Mouse (Mus musculus) kidney, embryonic 14.5 days (tissue): Measurements from ENCODE around the gene Smdt1. TPM values are rescaled to one million over a fixed set of nuclear protein-coding genes. Genes with fewer than 3 reads are reported as not detected.
A peak's percentile ranks its signal among the peaks of the same experiment; 100 is the strongest.

Experiments used
- ATAC-seq: fragments of 200-750 bp; cut with Nextera tagmentation; 2 replicates; pipeline ENCODE4 v1.8.0; 2017; ENCODE audit warnings: moderate number of reproducible peaks, mild to moderate bottlenecking, moderate TSS enrichment, moderate library complexity; ENCODE audit not compliant: low FRiP score, low TSS enrichment
- H3K27ac ChIP-seq: fragments of 300-500 bp; sonication (generic); 2 replicates; pipeline ENCODE4 v1.5.1; 2014; ENCODE audit warnings: low read depth, mild to moderate bottlenecking, low read length, moderate library complexity, mixed read lengths
- H3K27me3 ChIP-seq: fragments of 300-500 bp; sonication (generic); 2 replicates; pipeline ENCODE4 v1.6.1; 2014; ENCODE audit warnings: mild to moderate bottlenecking, low read length; ENCODE audit not compliant: control insufficient read depth, insufficient read depth
- H3K36me3 ChIP-seq: fragments of 300-500 bp; sonication (generic); 2 replicates; pipeline ENCODE4 v1.6.1; 2014; ENCODE audit warnings: low read length, mixed read lengths; ENCODE audit not compliant: control insufficient read depth, insufficient read depth
- H3K4me1 ChIP-seq: fragments of 300-500 bp; sonication (generic); 2 replicates; pipeline ENCODE4 v1.6.1; 2014; ENCODE audit warnings: low read length, mixed read lengths; ENCODE audit not compliant: control insufficient read depth, insufficient read depth
- H3K4me2 ChIP-seq: fragments of 300-500 bp; sonication (generic); replicated peaks from 2 replicates; pipeline ENCODE4 v1.6.1; 2014; ENCODE audit warnings: low read depth, mild to moderate bottlenecking, low read length
- H3K4me3 ChIP-seq: fragments of 300-500 bp; sonication (generic); 2 replicates; pipeline ENCODE4 v1.5.1; 2014; ENCODE audit warnings: mild to moderate bottlenecking, low read length
- H3K9ac ChIP-seq: fragments of 300-500 bp; sonication (generic); 2 replicates; pipeline ENCODE4 v1.6.1; 2014; ENCODE audit warnings: low read depth, mild to moderate bottlenecking, low read length, moderate library complexity
- H3K9me3 ChIP-seq: fragments of 300-500 bp; sonication (generic); 2 replicates; pipeline ENCODE4 v1.6.1; 2016; ENCODE audit warnings: low read length; ENCODE audit not compliant: control insufficient read depth
- WGBS: fragments of 180-500 bp; shearing (Covaris S2); extraction: QIAGEN DNeasy Blood & Tissue Kit; methylation state at CpG from one replicate; pipeline ENCODE4 v1.1.7; 2014; 5-methylcytosine and 5-hydroxymethylcytosine counted together
- polyA plus RNA-seq: library from polyadenylated mRNA; unstranded; fragments of >200 nt; fragmentation: Nextera tagmentation; extraction: Ambion mirVana; gene quantifications from 2 replicates; pipeline ENCODE4 v1.2.1, GENCODE M21; 2014

Smdt1 gene
- polyA plus RNA-seq, 1 experiment from 2014 or later = 276 TPM

DNA sequence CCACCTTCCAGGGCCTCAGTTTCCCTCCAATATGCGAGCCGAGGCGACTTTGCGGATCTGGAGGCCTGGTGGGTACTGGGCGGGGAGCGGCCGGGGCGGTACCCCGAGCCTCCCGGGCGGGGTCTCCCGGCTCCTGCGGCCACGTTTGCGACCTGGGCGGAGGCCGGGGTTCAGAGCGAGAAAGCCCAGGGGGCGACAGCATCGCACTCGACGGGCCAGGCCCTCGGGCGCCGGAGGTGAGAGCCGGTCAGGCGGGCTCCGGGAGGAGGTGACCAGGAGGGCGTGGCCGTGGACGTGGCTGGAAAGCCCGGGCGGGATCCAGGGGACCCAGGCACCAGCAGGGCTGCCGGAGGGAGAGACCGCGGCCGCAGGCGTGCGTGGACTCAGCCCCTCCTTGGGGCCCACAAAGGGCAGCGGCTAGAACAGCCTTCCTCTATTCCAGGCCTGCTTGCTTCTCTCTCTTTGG is 2.3 kb downstream of the Smdt1 start:
- Histone ChIP-seq H3K9ac (peak overlapping the region; percentile 73), H3K4me1 (peaks cover 16% of the 10 kb centered on the region), H3K4me2 (peak overlapping the region; percentile 84), H3K27ac (peak overlapping the region; percentile 75; the same call in 1 of the 2 replicates), H3K36me3 (peaks cover 6% of the 10 kb centered on the region; the same call in 1 of the 2 replicates), H3K9me3 (no peaks in the 10 kb centered on the region), H3K27me3 (no peaks in the 10 kb centered on the region), H3K4me3 (peak overlapping the region; percentile 51)
- WGBS = 2% methylated on average over 39 of the region's 40 CpGs
- peak; percentile 5; the same call in 1 of the 2 replicates for ATAC-seq

DNA sequence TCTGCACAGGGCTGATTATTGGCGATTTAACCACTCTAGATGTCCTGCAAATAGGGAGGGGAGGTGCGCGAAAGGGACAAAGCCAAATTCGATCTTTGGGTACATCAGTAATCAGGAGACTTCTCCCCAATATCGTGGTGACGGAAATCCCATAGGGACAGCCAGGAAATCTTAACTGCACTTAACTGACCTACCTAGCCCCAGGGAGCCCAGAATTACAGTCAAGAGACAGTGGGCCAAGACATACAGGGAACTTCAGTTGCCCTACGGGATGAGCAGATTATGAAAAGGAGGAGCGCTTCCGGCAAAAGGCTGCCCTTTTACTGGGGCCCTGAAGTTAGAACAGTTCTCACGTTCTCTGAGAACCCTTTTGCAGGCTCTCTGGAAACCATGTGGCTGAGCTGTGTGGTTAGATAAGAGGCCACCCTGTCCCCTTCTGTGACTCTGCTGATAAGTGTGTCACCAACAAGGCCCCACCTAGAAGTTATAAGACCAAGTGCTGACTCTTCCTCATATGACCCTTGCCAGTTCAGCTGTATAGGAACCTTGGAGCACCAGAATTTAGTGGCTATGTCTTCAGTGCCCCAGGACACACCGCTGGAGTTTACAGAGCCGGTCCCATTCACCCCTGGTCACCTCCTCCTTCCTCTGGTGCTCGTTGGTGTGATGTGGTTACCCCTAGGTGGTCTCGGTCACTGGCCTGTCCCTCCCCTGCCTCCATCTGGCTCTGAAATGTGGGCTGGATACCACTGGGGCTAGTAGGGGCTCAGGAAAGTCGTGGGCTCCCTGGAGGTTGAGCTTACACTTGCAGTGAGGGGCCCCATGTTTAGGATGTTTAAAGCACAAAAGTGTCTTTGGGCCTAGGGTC is 3.1 kb downstream of the Smdt1 start:
- no peaks in the 10 kb centered on the region for H3K9me3 ChIP-seq
- no peak for ATAC-seq
- H3K4me1 ChIP-seq = peaks cover 19% of the 10 kb centered on the region
- 60% methylated on average over 15 of the region's 15 CpGs for WGBS
- H3K27ac ChIP-seq = peak overlapping the region; percentile 75; the same call in 1 of the 2 replicates
- H3K27me3 ChIP-seq = no peaks in the 10 kb centered on the region
- H3K4me3 ChIP-seq = peak overlapping the region; percentile 51
- H3K9ac ChIP-seq = peak overlapping the region; percentile 36
- H3K4me2 ChIP-seq = peak overlapping the region; percentile 84
- H3K36me3 ChIP-seq = no peaks in the 10 kb centered on the region

DNA sequence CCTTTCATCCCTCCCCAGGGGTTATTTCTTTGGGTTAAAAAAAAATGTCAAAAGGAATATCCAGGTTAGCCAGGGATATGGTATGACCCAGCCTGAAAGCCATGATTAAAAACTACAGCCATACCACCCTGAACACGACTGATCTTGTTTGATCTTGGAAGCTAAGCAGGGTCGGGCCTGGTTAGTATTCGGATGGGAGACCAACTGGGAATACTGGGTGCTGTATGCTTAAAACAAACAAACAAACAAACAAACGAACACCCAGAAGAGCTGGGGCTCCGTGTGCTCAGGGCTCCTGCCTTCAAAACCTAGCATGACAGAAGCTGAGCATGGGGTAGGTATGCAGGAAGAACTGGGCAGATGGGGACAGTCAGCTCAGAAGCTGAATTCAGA is 3.8 kb downstream of the Smdt1 start:
- no peaks in the 10 kb centered on the region for H3K36me3 ChIP-seq
- WGBS = 78% methylated on average over 5 of the region's 5 CpGs
- H3K9ac ChIP-seq = no peak overlapping the region
- H3K9me3 ChIP-seq = no peaks in the 10 kb centered on the region
- no peak for ATAC-seq
- peaks cover 21% of the 10 kb centered on the region for H3K4me1 ChIP-seq
- no peak overlapping the region for H3K4me3 ChIP-seq
- H3K27ac ChIP-seq = no peak overlapping the region
- H3K27me3 ChIP-seq = no peaks in the 10 kb centered on the region
- peak overlapping the region; percentile 84; the same call in 1 of the 2 replicates for H3K4me2 ChIP-seq

- Histone ChIP-seq H3K4me3 (no peak overlapping the region), H3K36me3 (peaks cover 9% of the 10 kb centered on the region), H3K27me3 (no peaks in the 10 kb centered on the region), H3K4me2 (no peak overlapping the region), H3K9me3 (no peaks in the 10 kb centered on the region), H3K9ac (no peak overlapping the region), H3K4me1 (peaks cover 13% of the 10 kb centered on the region), H3K27ac (no peak overlapping the region; the same call in 1 of the 2 replicates)
- no peak for ATAC-seq
- 86% methylated on average over 27 of the region's 27 CpGs for WGBS
Measured at GRCm38 (mm10) chr15:82343368-82344287, 4.9 kb downstream of the Smdt1 start.

- no peak overlapping the region for H3K9ac ChIP-seq
- H3K4me2 ChIP-seq = no peak overlapping the region
- no peak overlapping the region for H3K27ac ChIP-seq
- ATAC-seq = no peak
- peaks cover 22% of the 10 kb centered on the region for H3K36me3 ChIP-seq
- H3K4me1 ChIP-seq = peaks cover 13% of the 10 kb centered on the region
- 88% methylated on average over 6 of the region's 6 CpGs for WGBS
- no peaks in the 10 kb centered on the region for H3K27me3 ChIP-seq
- H3K4me3 ChIP-seq = no peak overlapping the region
- no peaks in the 10 kb centered on the region for H3K9me3 ChIP-seq
Measured at GRCm38 (mm10) chr15:82344971-82345370, 6.2 kb downstream of the Smdt1 start.

DNA sequence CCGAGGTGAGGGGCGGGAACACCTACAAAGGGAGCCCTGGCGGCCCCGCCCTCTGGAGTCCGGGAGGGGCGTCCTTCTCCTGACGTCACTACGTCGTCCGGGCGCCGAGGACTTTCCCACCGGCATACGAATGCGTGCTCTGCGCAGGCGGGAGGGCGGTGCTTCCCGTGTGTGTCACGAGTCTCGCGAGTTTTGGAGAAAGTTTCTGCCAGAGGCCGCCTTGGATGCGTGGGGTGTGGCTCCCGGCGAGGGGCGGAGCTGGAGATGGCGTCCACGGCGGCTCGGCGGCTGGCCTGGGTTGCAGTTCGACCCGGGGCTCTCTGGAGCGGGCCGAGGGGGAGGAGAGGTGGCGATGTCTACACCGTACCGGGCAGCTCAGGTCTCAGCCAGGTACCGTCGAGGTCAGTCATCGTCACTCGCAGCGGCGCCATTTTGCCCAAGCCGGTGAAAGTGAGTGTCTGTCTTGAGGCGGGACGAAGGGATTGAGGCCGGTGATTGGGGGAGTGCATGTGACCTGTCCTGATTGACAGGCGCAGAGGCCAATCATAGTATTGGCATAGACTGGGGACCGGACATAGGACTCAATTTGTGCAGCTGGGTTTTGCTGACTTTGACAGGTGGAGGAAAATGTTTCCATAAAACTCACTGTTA is 7.2 kb downstream of the Smdt1 start:
- Histone ChIP-seq H3K4me2 (peak overlapping the region; percentile 71), H3K27me3 (no peaks in the 10 kb centered on the region), H3K9me3 (no peaks in the 10 kb centered on the region), H3K4me1 (peaks cover 13% of the 10 kb centered on the region), H3K4me3 (peak overlapping the region; percentile 72), H3K36me3 (peaks cover 31% of the 10 kb centered on the region), H3K9ac (peak overlapping the region; percentile 76), H3K27ac (peak overlapping the region; percentile 52)
- ATAC-seq = peak; percentile 97
- under 1% methylated on average over 51 of the region's 51 CpGs for WGBS

GRCm38 (mm10) chr15:82346580-82347302 is 8.0 kb downstream of the Smdt1 start:
- Histone ChIP-seq H3K9ac (peak overlapping the region; percentile 76; the same call in 1 of the 2 replicates), H3K27ac (peak overlapping the region; percentile 52), H3K9me3 (no peaks in the 10 kb centered on the region), H3K4me2 (peak overlapping the region; percentile 71), H3K4me3 (peak overlapping the region; percentile 72), H3K27me3 (no peaks in the 10 kb centered on the region), H3K4me1 (peaks cover 13% of the 10 kb centered on the region), H3K36me3 (peaks cover 31% of the 10 kb centered on the region)
- ATAC-seq = no peak
- 47% methylated on average over 14 of the region's 14 CpGs for WGBS

GRCm38 (mm10) chr15:82347303-82347676 is 8.5 kb downstream of the Smdt1 start:
- Histone ChIP-seq H3K4me2 (peak overlapping the region; percentile 71), H3K9ac (peak overlapping the region; percentile 76; the same call in 1 of the 2 replicates), H3K27me3 (no peaks in the 10 kb centered on the region), H3K4me1 (peaks cover 11% of the 10 kb centered on the region), H3K9me3 (no peaks in the 10 kb centered on the region), H3K4me3 (peak overlapping the region; percentile 72; the same call in 1 of the 2 replicates), H3K27ac (no peak overlapping the region; the same call in 1 of the 2 replicates), H3K36me3 (peaks cover 31% of the 10 kb centered on the region)
- 77% methylated on average over 4 of the region's 4 CpGs for WGBS
- ATAC-seq = no peak
